Mouse (Mus musculus): ENCODE results near the gene Diras1. TPM values are rescaled to one million over a fixed set of nuclear protein-coding genes. Genes with fewer than 3 reads are reported as not detected.
"Not testable (repeated sequence)": the region's sequence is repeated elsewhere in the genome, so short reads cannot be mapped to it uniquely, and the experiment has no call there.

The Diras1 gene
- total and polyA plus RNA-seq, 2 experiments from 2014 or later = not detected

DNA sequence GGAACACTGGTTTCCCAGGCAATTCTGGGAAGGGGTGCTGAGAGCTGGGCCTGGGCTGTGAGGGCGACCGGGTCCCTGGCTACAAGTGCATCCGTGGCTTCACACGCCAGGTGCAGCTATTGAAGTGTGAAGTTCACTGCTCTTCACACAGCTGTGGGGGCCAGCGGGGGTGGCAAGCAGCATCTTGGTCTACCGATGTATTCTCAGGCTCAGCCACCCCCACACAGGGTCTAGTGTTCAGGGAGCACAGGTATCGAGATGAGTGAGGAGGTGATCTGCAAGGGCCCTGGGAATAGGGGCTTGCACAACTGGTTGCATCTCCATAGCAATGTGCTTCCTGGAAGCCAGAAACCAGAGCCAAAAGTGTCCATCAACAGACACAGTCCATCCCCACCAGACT is 35.1 kb downstream of the Diras1 start:
- H3K4me1 ChIP-seq (ENCODE audit: control insufficient read depth, insufficient read depth) = peaks cover 19% of the 10 kb centered on the region
- H3K27me3 ChIP-seq (ENCODE audit: control insufficient read depth, insufficient read depth, low read length) = peaks cover 3% of the 10 kb centered on the region; the same call in 1 of the 2 replicates
- ATAC-seq (ENCODE audit: insufficient read depth, low read depth) (no peak), DNase-seq (ENCODE audit: low spot score) (no peak)
- no peaks in the 10 kb centered on the region for H3K36me3 ChIP-seq (replicated peaks; ENCODE audit: control insufficient read depth, insufficient read depth, low read length)
- H3K4me2 ChIP-seq (ENCODE audit: low read depth, low read length) = no peak overlapping the region
- H3K4me3 ChIP-seq (ENCODE audit: low read depth, low read length) = no peak overlapping the region
- no peak overlapping the region for H3K27ac ChIP-seq (ENCODE audit: low read depth)
- 67% methylated on average over 7 of the region's 7 CpGs for WGBS
- H3K9ac ChIP-seq (replicated peaks; ENCODE audit: low read depth, low read length) = no peak overlapping the region
- TF ChIP-seq CTCF (IDR thresholded peaks at IDR 0.05; ENCODE audit: low read depth) = no peak
- no peaks in the 10 kb centered on the region for H3K9me3 ChIP-seq (replicated peaks; ENCODE audit: control insufficient read depth, low read length)

DNA sequence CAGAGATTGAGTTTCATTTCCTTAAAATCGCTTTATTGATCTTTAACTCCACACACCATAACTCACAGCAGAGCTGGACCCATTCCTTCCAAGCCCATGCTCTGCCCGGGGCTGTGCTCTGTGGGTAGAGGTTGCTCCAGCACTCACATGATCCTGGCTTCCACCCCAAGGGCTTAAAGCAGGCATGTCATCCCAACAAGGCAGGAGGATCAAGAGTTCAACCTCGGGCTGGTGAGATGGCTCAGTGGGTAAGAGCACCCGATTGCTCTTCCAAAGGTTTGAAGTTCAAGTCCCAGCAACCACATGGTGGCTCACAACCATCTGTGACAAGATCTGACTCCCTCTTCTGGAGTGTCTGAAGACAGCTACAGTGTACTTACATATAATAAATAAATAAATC is 35.6 kb downstream of the Diras1 start:
- H3K9me3 ChIP-seq (replicated peaks; ENCODE audit: control insufficient read depth, low read length); H3K4me2 ChIP-seq (ENCODE audit: low read depth, low read length); H3K9ac ChIP-seq (replicated peaks; ENCODE audit: low read depth, low read length); H3K4me3 ChIP-seq (ENCODE audit: low read depth, low read length); DNase-seq (ENCODE audit: low spot score); ATAC-seq (ENCODE audit: insufficient read depth, low read depth); H3K27ac ChIP-seq (ENCODE audit: low read depth); H3K36me3 ChIP-seq (replicated peaks; ENCODE audit: control insufficient read depth, insufficient read depth, low read length); H3K27me3 ChIP-seq (ENCODE audit: control insufficient read depth, insufficient read depth, low read length): not testable (repeated sequence)
- WGBS = 54% methylated on average over 4 of the region's 4 CpGs
- peaks cover 19% of the 10 kb centered on the region for H3K4me1 ChIP-seq (ENCODE audit: control insufficient read depth, insufficient read depth)

DNA sequence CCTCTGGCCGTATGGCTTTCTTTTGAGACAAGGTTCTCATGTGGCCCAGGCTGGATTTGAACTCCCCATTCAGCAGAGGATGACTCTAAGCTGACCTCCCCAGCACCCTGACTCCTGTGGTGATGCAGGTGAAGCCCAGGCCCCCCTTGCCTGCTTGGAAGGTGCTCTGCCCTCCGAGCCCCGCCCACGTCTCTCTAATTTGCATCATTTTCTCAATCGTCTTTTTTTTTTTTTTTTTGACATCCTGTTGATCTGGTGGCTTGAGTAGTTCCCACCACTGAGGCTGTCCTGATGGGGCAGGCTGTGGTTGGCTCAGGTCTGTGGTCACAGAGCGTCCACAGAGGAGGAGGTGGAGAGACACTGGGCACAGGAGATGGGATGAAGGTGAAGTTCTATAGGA is 36.0 kb downstream of the Diras1 start:
- TF ChIP-seq EP300 (IDR thresholded peaks at IDR 0.05; ENCODE audit: low read depth) = no peak
- no peak for TF ChIP-seq CTCF (IDR thresholded peaks at IDR 0.05; ENCODE audit: low read depth)
- Histone ChIP-seq H3K4me1 (ENCODE audit: control insufficient read depth, insufficient read depth) (peaks cover 18% of the 10 kb centered on the region), H3K4me2 (ENCODE audit: low read depth, low read length) (no peak overlapping the region), H3K36me3 (replicated peaks; ENCODE audit: control insufficient read depth, insufficient read depth, low read length) (no peaks in the 10 kb centered on the region), H3K27me3 (ENCODE audit: control insufficient read depth, insufficient read depth, low read length) (peaks cover 10% of the 10 kb centered on the region; the same call in 1 of the 2 replicates), H3K9ac (replicated peaks; ENCODE audit: low read depth, low read length) (no peak overlapping the region), H3K27ac (ENCODE audit: low read depth) (no peak overlapping the region), H3K9me3 (replicated peaks; ENCODE audit: control insufficient read depth, low read length) (no peaks in the 10 kb centered on the region), H3K4me3 (ENCODE audit: low read depth, low read length) (no peak overlapping the region)
- ATAC-seq (ENCODE audit: insufficient read depth, low read depth) = no peak
- WGBS = 55% methylated on average over 6 of the region's 6 CpGs
- no peak for DNase-seq (ENCODE audit: low spot score)

DNA sequence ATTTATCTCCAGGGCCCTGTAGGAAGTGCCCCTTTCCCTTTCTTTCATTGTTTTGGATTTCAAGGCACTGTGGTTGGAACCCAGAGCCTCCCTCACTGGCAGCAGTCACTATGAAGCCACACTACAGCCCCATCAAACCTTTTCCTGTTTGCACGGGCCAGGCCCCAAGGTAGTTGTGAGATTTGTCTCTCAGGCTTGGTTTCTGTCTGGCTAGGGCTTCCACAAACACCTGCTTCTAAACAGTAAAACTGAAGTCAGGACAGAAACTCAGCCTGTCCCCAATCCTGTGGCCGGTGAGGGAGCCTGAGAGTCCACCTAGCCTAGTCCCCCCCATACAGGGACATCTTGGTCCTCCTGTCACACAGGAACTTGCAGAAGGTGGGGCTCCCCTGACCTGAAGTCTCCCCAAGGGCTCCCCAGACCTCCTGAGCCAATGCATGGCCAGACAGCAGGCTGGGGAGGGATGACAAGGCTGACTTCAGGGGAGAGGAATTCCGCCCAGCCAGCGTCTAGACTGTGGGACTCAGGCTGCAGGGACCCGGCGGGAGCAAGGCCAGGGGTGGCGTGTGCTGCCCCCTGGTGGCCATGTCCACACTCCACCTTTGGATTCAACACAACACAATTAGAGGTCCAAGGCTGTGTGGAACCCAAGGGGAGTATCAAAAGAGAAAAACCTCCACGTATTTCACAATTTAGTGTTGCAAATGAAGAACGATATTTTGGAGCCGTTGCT is 37.6 kb downstream of the Diras1 start:
- ATAC-seq (ENCODE audit: insufficient read depth, low read depth) (peak; percentile 88), DNase-seq (ENCODE audit: low spot score) (peak; percentile 92)
- WGBS = 10% methylated on average over 10 of the region's 10 CpGs
- Histone ChIP-seq H3K27me3 (ENCODE audit: control insufficient read depth, insufficient read depth, low read length) (peaks cover 10% of the 10 kb centered on the region; the same call in 1 of the 2 replicates), H3K4me1 (ENCODE audit: control insufficient read depth, insufficient read depth) (peaks cover 18% of the 10 kb centered on the region), H3K27ac (ENCODE audit: low read depth) (peak overlapping the region; percentile 56), H3K36me3 (replicated peaks; ENCODE audit: control insufficient read depth, insufficient read depth, low read length) (no peaks in the 10 kb centered on the region), H3K4me3 (ENCODE audit: low read depth, low read length) (no peak overlapping the region), H3K4me2 (ENCODE audit: low read depth, low read length) (no peak overlapping the region), H3K9me3 (replicated peaks; ENCODE audit: control insufficient read depth, low read length) (no peaks in the 10 kb centered on the region), H3K9ac (replicated peaks; ENCODE audit: low read depth, low read length) (no peak overlapping the region)
- TF ChIP-seq CTCF (IDR thresholded peaks at IDR 0.05; ENCODE audit: low read depth) (peak; percentile 97), EP300 (IDR thresholded peaks at IDR 0.05; ENCODE audit: low read depth) (peak; percentile 71; the same call in 1 of the 2 replicates)

DNA sequence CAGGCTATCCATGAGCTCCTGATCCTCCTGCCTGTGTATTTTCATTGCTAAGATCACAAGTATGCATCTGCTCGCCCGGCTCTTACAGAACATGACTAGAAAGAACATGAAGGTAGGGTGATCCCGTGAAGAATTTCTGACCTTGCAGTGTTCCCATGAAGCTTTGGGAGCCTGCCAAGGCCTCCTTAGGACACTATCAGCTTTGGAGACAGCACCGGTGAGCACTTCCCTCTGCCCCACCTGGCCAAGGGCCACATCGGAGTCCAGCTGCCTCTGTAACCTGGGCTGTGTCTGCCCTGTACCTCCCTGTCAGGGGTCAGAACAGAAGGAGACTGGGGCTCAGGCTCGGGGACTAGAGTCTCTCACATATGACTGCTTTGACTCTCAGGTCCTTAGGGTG is 38.7 kb downstream of the Diras1 start:
- H3K4me2 ChIP-seq (ENCODE audit: low read depth, low read length) = no peak overlapping the region
- no peak overlapping the region for H3K9ac ChIP-seq (replicated peaks; ENCODE audit: low read depth, low read length)
- TF ChIP-seq EP300 (IDR thresholded peaks at IDR 0.05; ENCODE audit: low read depth) (no peak), CTCF (IDR thresholded peaks at IDR 0.05; ENCODE audit: low read depth) (no peak)
- H3K27me3 ChIP-seq (ENCODE audit: control insufficient read depth, insufficient read depth, low read length) = peaks cover 10% of the 10 kb centered on the region; the same call in 1 of the 2 replicates
- ATAC-seq (ENCODE audit: insufficient read depth, low read depth) (peak; percentile 43), DNase-seq (ENCODE audit: low spot score) (peak; percentile 62)
- no peaks in the 10 kb centered on the region for H3K36me3 ChIP-seq (replicated peaks; ENCODE audit: control insufficient read depth, insufficient read depth, low read length)
- peaks cover 18% of the 10 kb centered on the region for H3K4me1 ChIP-seq (ENCODE audit: control insufficient read depth, insufficient read depth)
- WGBS = 37% methylated on average over 6 of the region's 6 CpGs
- H3K27ac ChIP-seq (ENCODE audit: low read depth) = no peak overlapping the region
- no peak overlapping the region for H3K4me3 ChIP-seq (ENCODE audit: low read depth, low read length)
- no peaks in the 10 kb centered on the region for H3K9me3 ChIP-seq (replicated peaks; ENCODE audit: control insufficient read depth, low read length)

Measured in heart, postnatal 0 days (tissue).